Comparison of ENCODE assay signal across 18 mouse cellular contexts in genomic region chr2:136834715-136835075, GRCm38 (mm10). TPM values are rescaled to one million over a fixed set of nuclear protein-coding genes. Genes with fewer than 3 reads are reported as not detected.
DNase-seq lines count a peak whose midpoint lies in the region; ATAC-seq and TF ChIP-seq lines count a peak whose summit lies in the region.
"Had no signal": no experiment of that assay in that cellular context is flagged by ENCODE, and none has a peak within 500 bp of the region (broad histone marks: within the 10 kb centered on the region; RNA-seq: fewer than 3 reads in every experiment).

No protein-coding gene starts in this region.

- DNase-seq in heart, adult 18-20 months, result peak; percentile 44 to 54
- no peak for DNase-seq in heart, embryonic 10.5 days (ENCODE audit: low spot score)
- no peak for DNase-seq in lung, adult 2 months
- DNase-seq in layer of hippocampus, adult 8-10 months (ENCODE audit: low spot score in 2 of 2), result no peak
- DNase-seq: cerebellum, postnatal 10 days; embryo, embryonic 11 days; kidney, adult 2 months; kidney, postnatal 25 days; layer of hippocampus, adult 9-11 months; thymus, postnatal 36 days had no signal

- no peak overlapping the region for H3K4me3 ChIP-seq in heart, embryonic 10.5 days
- no peak overlapping the region for H3K4me3 ChIP-seq in lung, embryonic 15.5 days
- H3K4me3 ChIP-seq in lung, adult 2 months (replicated peaks; ENCODE audit: extremely low read depth, low read depth, low read length), result no peak overlapping the region
- no peak overlapping the region for H3K4me3 ChIP-seq in heart, embryonic 16.5 days (ENCODE audit: low read length)
- H3K4me3 ChIP-seq in intestine, embryonic 16.5 days (ENCODE audit: low read length), result no peak overlapping the region
- H3K4me3 ChIP-seq: embryonic facial prominence, embryonic 15.5 days; forebrain, embryonic 10.5 days; hindbrain, embryonic 15.5 days; limb, embryonic 12.5 days; liver, embryonic 15.5 days had no signal

- H3K9me3 ChIP-seq in heart, embryonic 10.5 days, result no peaks in the 10 kb centered on the region
- H3K9me3 ChIP-seq in lung, embryonic 15.5 days, result no peaks in the 10 kb centered on the region
- no peaks in the 10 kb centered on the region for H3K9me3 ChIP-seq in heart, embryonic 16.5 days (replicated peaks; ENCODE audit: control insufficient read depth, low read length)
- H3K9me3 ChIP-seq in intestine, embryonic 16.5 days (ENCODE audit: control insufficient read depth, low read length), result no peaks in the 10 kb centered on the region
- H3K9me3 ChIP-seq: embryonic facial prominence, embryonic 15.5 days; forebrain, embryonic 10.5 days; hindbrain, embryonic 15.5 days; limb, embryonic 12.5 days; liver, embryonic 15.5 days had no signal

- whole genome bisulfite sequencing in heart, embryonic 10.5 days, result 89% methylated on average over 1 of the region's 1 CpGs
- 41% methylated on average over 1 of the region's 1 CpGs for WGBS in lung, embryonic 15.5 days
- WGBS in lung, adult 2 months, result 66% methylated on average over 1 of the region's 1 CpGs
- 52% methylated on average over 1 of the region's 1 CpGs for WGBS in heart, embryonic 16.5 days
- WGBS in intestine, embryonic 16.5 days, result 57% methylated on average over 1 of the region's 1 CpGs

- peaks cover 3% of the 10 kb centered on the region; the same call in 1 of the 2 replicates for H3K4me1 ChIP-seq in heart, embryonic 10.5 days
- H3K4me1 ChIP-seq in lung, embryonic 15.5 days, result 0 out of 2 replicates have a peak, but pooled peaks cover 3% of the 10 kb centered on the region
- no peaks in the 10 kb centered on the region for H3K4me1 ChIP-seq in lung, adult 2 months (ENCODE audit: control insufficient read depth, insufficient read depth, low read length)
- H3K4me1 ChIP-seq in heart, embryonic 16.5 days (ENCODE audit: control insufficient read depth, insufficient read depth, low read length), result peaks cover 17% of the 10 kb centered on the region
- no peaks in the 10 kb centered on the region; the same call in 1 of the 2 replicates for H3K4me1 ChIP-seq in intestine, embryonic 16.5 days (ENCODE audit: control insufficient read depth, insufficient read depth, low read length)
- H3K4me1 ChIP-seq: embryonic facial prominence, embryonic 15.5 days; forebrain, embryonic 10.5 days; hindbrain, embryonic 15.5 days; limb, embryonic 12.5 days; liver, embryonic 15.5 days had no signal

- no peaks in the 10 kb centered on the region for H3K36me3 ChIP-seq in heart, embryonic 10.5 days
- no peaks in the 10 kb centered on the region for H3K36me3 ChIP-seq in lung, embryonic 15.5 days
- H3K36me3 ChIP-seq in heart, embryonic 16.5 days (ENCODE audit: control insufficient read depth, insufficient read depth), result no peaks in the 10 kb centered on the region
- H3K36me3 ChIP-seq in intestine, embryonic 16.5 days (ENCODE audit: control insufficient read depth, insufficient read depth, low read length), result no peaks in the 10 kb centered on the region
- H3K36me3 ChIP-seq: embryonic facial prominence, embryonic 15.5 days; forebrain, embryonic 10.5 days; hindbrain, embryonic 15.5 days; limb, embryonic 12.5 days; liver, embryonic 15.5 days had no signal

- no peak overlapping the region for H3K9ac ChIP-seq in lung, embryonic 15.5 days
- H3K9ac ChIP-seq in heart, embryonic 16.5 days (ENCODE audit: low read length), result no peak overlapping the region
- H3K9ac ChIP-seq in intestine, embryonic 16.5 days (ENCODE audit: low read depth, low read length), result no peak overlapping the region
- H3K9ac ChIP-seq: embryonic facial prominence, embryonic 15.5 days; hindbrain, embryonic 15.5 days; limb, embryonic 12.5 days; liver, embryonic 15.5 days had no signal

- no peak for TF ChIP-seq CTCF in lung, adult 2 months (IDR thresholded peaks at IDR 0.05; ENCODE audit: insufficient read depth, low read length)

- H3K27me3 ChIP-seq in heart, embryonic 10.5 days (ENCODE audit: insufficient read depth, poor library complexity, severe bottlenecking), result no peaks in the 10 kb centered on the region
- no peaks in the 10 kb centered on the region for H3K27me3 ChIP-seq in lung, embryonic 15.5 days
- H3K27me3 ChIP-seq in heart, embryonic 16.5 days (ENCODE audit: control insufficient read depth, insufficient read depth, low read length), result no peaks in the 10 kb centered on the region
- no peaks in the 10 kb centered on the region for H3K27me3 ChIP-seq in intestine, embryonic 16.5 days (replicated peaks; ENCODE audit: control insufficient read depth, insufficient read depth, low read length)
- H3K27me3 ChIP-seq: embryonic facial prominence, embryonic 15.5 days; hindbrain, embryonic 15.5 days; limb, embryonic 12.5 days; liver, embryonic 15.5 days had no signal

- H3K4me2 ChIP-seq in lung, embryonic 15.5 days, result no peak overlapping the region
- no peak overlapping the region for H3K4me2 ChIP-seq in heart, embryonic 16.5 days (ENCODE audit: low read depth, low read length)
- no peak overlapping the region for H3K4me2 ChIP-seq in intestine, embryonic 16.5 days (ENCODE audit: low read depth, low read length)
- H3K4me2 ChIP-seq: embryonic facial prominence, embryonic 15.5 days; hindbrain, embryonic 15.5 days; limb, embryonic 12.5 days; liver, embryonic 15.5 days had no signal

- H3K27ac ChIP-seq in heart, embryonic 10.5 days, result no peak overlapping the region
- H3K27ac ChIP-seq in lung, embryonic 15.5 days, result no peak overlapping the region
- no peak overlapping the region for H3K27ac ChIP-seq in heart, embryonic 16.5 days (ENCODE audit: low read length)
- H3K27ac ChIP-seq in intestine, embryonic 16.5 days (ENCODE audit: low read length), result no peak overlapping the region; the same call in 1 of the 2 replicates
- H3K27ac ChIP-seq: embryonic facial prominence, embryonic 15.5 days; forebrain, embryonic 10.5 days; hindbrain, embryonic 15.5 days; limb, embryonic 12.5 days; liver, embryonic 15.5 days had no signal

- ATAC-seq in lung, embryonic 15.5 days (ENCODE audit: borderline replicate concordance, extremely low read depth, low FRiP score, low TSS enrichment), result peak; percentile 69; the same call in 1 of the 2 replicates
- ATAC-seq in heart, embryonic 16.5 days (replicated peaks; ENCODE audit: extremely low read depth, insufficient read depth, low FRiP score), result peak; percentile 65; the same call in 1 of the 2 replicates
- ATAC-seq in intestine, embryonic 16.5 days, result peak; percentile 90

- TF ChIP-seq POLR2A in lung, adult 2 months (IDR thresholded peaks at IDR 0.05; ENCODE audit: borderline replicate concordance, extremely low read depth, low read depth, low read length), result no peak

RNA-seq across cellular contexts. Expression of gene AL731706.2, which starts 50.8 kb away (rescaled TPM):
- total RNA-seq in heart, adult 18-20 months (2021), result 10 to 100 TPM; 15.4 to 26.4 TPM
- polyA plus RNA-seq in heart, embryonic 10.5 days (2016; fragmentation: Nextera tagmentation; extraction: Ambion mirVana), result 52.5 and 54.5 TPM in 2 replicates
- polyA plus RNA-seq in lung, embryonic 15.5 days (2015; fragmentation: Nextera tagmentation; extraction: Ambion mirVana), result 38.9 and 39.8 TPM in 2 replicates
- polyA plus RNA-seq in lung, adult 2 months (2012; rRNA removed), result not detected in 2 replicates
- 46.3 and 51.4 TPM in 2 replicates for polyA plus RNA-seq in heart, embryonic 16.5 days (2015; fragmentation: Nextera tagmentation; extraction: Ambion mirVana)
- 50.8 and 55.8 TPM in 2 replicates for polyA plus RNA-seq in intestine, embryonic 16.5 days (2015; fragmentation: Nextera tagmentation; extraction: Ambion mirVana)
- 10 to 100 TPM; 16.3 to 41.4 (median 30.2) TPM for total RNA-seq in layer of hippocampus, adult 8-10 months (2022)
- polyA plus RNA-seq: kidney, adult 2 months had no signal

RNA-seq across cellular contexts. Expression of gene Slx4ip, which starts 56.3 kb away (rescaled TPM):
- 1 to 10 TPM; 1.7 to 1.8 TPM for total RNA-seq in heart, adult 18-20 months (2021)
- polyA plus RNA-seq in heart, embryonic 10.5 days (2016; fragmentation: Nextera tagmentation; extraction: Ambion mirVana), result 4.9 and 5.9 TPM in 2 replicates
- polyA plus RNA-seq in lung, embryonic 15.5 days (2015; fragmentation: Nextera tagmentation; extraction: Ambion mirVana), result 7.2 and 7.3 TPM in 2 replicates
- polyA plus RNA-seq in lung, adult 2 months (2012; rRNA removed), result 0.38 and 0.70 TPM in 2 replicates
- polyA plus RNA-seq in heart, embryonic 16.5 days (2015; fragmentation: Nextera tagmentation; extraction: Ambion mirVana), result 3.7 and 4.3 TPM in 2 replicates
- polyA plus RNA-seq in intestine, embryonic 16.5 days (2015; fragmentation: Nextera tagmentation; extraction: Ambion mirVana), result 4.4 and 5.1 TPM in 2 replicates
- total RNA-seq in layer of hippocampus, adult 8-10 months (2022), result 1 to 10 TPM; 5.4 to 9.5 (median 7.5) TPM

RNA-seq across cellular contexts. Expression of gene AL731706.1, which starts 56.5 kb away (rescaled TPM):
- 10 to 100 TPM; 38.3 to 42.7 TPM for total RNA-seq in heart, adult 18-20 months (2021)
- 29.2 and 39.2 TPM in 2 replicates for polyA plus RNA-seq in heart, embryonic 10.5 days (2016; fragmentation: Nextera tagmentation; extraction: Ambion mirVana)
- polyA plus RNA-seq in lung, embryonic 15.5 days (2015; fragmentation: Nextera tagmentation; extraction: Ambion mirVana), result 25.1 and 31.7 TPM in 2 replicates
- 2.6 and 5.3 TPM in 2 replicates for polyA plus RNA-seq in lung, adult 2 months (2012; rRNA removed)
- 39.1 and 39.5 TPM in 2 replicates for polyA plus RNA-seq in heart, embryonic 16.5 days (2015; fragmentation: Nextera tagmentation; extraction: Ambion mirVana)
- 45.5 and 45.6 TPM in 2 replicates for polyA plus RNA-seq in intestine, embryonic 16.5 days (2015; fragmentation: Nextera tagmentation; extraction: Ambion mirVana)
- total RNA-seq in layer of hippocampus, adult 8-10 months (2022), result 10 to 100 TPM in 2 of 4 experiments, 1 to 10 TPM in 2; 3.0 to 19.4 (median 12.9) TPM

RNA-seq across cellular contexts. Expression of gene Mkks, which starts 56.5 kb away (rescaled TPM):
- total RNA-seq in heart, adult 18-20 months (2021), result 10 to 100 TPM; 32.0 to 33.4 TPM
- 17.0 and 17.8 TPM in 2 replicates for polyA plus RNA-seq in heart, embryonic 10.5 days (2016; fragmentation: Nextera tagmentation; extraction: Ambion mirVana)
- 11.6 and 12.1 TPM in 2 replicates for polyA plus RNA-seq in lung, embryonic 15.5 days (2015; fragmentation: Nextera tagmentation; extraction: Ambion mirVana)
- 3.6 and 4.7 TPM in 2 replicates for polyA plus RNA-seq in lung, adult 2 months (2012; rRNA removed)
- polyA plus RNA-seq in heart, embryonic 16.5 days (2015; fragmentation: Nextera tagmentation; extraction: Ambion mirVana), result 22.7 and 24.1 TPM in 2 replicates
- 17.3 and 18.9 TPM in 2 replicates for polyA plus RNA-seq in intestine, embryonic 16.5 days (2015; fragmentation: Nextera tagmentation; extraction: Ambion mirVana)
- 10 to 100 TPM; 20.9 to 33.8 (median 26.5) TPM for total RNA-seq in layer of hippocampus, adult 8-10 months (2022)

Comparison
In these comparisons a context has a peak if more than half of its experiments do, and no peak if none do; other contexts are left out.
1. DNase-seq: peak in heart, adult 18-20 months (2 of 2); none in heart, embryonic 10.5 days (single experiment), lung, adult 2 months (single experiment) and layer of hippocampus, adult 8-10 months (0 of 2).
2. RNA of gene AL731706.2, which starts 50.8 kb away (polyA plus RNA-seq): 50.8 to 55.8 TPM in intestine, embryonic 16.5 days, 52.5 to 54.5 TPM in heart, embryonic 10.5 days, 46.3 to 51.4 TPM in heart, embryonic 16.5 days and 38.9 to 39.8 TPM in lung, embryonic 15.5 days; not detected in lung, adult 2 months; every median in the first group is over 10 times any median in the second.
3. Peak in every context shown above with its lines, with median percentiles within 50 percentile points of each other: ATAC-seq.